Mouse (Mus musculus): ENCODE data around the gene Acp2.

Acp2 gene

DNA sequence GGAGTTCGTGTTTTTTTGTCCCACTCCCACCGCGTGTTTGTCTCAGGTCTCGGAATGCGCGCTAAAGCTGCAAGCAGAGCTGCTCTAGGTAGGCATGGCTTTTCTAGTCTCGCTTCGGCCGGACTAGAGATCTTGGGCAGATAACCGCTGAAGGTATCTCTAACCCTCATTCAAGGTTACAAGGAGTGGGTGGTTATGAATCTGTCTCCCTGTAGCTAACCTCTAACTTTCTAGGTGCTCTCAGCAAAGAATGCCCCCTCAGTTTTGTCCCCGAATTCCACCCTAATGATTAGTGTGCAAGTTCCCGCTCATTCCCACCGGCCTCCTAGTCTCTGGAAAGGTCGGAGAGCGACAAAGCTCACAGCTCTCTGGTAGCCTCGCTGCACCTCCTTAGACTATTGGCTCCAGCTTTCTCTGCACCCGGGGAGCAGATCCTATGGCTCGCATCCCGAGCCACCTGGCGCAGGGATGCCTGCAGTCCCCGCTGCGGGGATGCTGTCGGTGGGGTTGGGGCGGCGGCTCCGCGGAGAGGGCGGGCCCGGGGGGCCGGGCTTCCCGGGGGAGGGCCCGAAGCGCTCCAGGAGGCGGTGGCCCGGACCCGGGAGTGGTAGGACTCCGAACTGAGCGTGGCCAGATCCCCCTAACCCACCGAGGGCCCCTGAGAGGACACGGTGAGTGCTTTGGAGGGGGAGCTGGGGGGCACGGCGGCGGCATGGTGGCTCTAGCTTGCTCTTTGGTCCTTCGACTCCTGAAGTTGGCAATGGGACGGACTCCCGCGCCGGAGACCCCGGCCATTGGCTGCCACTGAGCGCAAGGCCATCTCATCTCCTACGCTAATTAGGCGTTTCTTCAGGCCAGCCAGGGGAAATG lies 53.8 kb downstream of the Acp2 start:
- no peak for DNase-seq (ENCODE audit: low spot score in 2 of 2)

DNA sequence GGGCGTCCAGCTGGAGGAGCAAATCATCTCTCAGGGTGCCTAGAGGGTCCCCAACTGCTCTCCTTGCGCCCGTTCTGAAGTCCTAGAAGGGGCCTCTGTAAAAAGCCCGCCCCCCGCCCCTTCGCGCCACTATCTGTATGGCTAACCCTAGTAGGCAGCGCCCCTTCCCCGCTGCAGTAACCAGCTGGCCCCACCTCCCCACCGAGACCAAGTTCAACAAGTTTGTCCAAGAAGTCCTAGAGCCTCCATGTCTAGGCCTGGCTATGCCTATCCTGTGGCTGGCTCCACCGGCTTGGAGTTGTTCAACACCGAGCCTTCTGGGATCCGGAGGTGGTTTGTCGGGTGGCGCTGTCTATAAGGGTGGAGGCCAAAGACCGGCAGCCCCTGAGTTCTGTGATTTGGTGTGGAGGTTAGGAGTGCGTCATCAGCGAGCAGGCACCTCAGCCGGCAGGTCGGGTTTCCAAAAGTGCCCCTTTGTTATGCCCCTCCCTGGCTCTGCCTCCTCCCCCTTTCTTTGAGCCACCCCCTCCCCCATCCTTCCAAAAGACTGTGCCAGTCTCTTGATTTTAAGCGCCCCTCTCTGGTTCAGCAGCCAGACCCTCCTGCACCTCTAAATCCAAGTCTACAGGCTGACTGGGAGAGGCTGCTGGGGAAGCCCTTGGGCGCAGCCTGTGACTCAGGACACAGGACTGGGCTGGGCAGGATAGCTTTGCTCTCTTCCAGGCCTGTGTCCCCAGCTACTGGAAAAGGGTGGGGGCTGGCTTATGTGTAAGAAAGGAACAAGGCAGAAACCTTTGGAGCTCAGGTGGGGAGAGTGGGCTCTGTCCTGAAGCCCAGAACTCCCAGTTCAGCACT lies 54.7 kb downstream of the Acp2 start:
- no peak for DNase-seq (ENCODE audit: low spot score in 2 of 2)

DNA sequence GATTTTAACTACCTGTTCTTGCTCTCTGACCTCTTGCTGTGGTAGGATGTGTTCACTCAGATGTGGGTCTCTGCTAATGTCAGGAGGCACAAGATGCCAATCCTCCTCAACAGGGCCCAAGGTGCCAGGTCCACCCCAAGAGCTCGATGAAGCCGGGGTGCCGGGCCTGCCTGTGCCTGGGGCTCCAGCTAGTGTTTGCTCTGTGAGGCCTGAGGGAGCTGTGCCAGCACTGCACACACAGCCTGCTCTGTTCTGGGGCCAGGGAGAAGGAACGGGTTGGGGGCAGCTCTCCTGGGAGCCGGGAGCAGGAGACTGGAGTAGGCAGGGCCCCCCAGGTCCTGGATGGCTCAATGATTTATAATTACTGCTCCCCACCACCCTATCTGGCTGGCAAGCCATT lies 55.4 kb downstream of the Acp2 start:
- no peak for DNase-seq (ENCODE audit: low spot score in 2 of 2)

DNA sequence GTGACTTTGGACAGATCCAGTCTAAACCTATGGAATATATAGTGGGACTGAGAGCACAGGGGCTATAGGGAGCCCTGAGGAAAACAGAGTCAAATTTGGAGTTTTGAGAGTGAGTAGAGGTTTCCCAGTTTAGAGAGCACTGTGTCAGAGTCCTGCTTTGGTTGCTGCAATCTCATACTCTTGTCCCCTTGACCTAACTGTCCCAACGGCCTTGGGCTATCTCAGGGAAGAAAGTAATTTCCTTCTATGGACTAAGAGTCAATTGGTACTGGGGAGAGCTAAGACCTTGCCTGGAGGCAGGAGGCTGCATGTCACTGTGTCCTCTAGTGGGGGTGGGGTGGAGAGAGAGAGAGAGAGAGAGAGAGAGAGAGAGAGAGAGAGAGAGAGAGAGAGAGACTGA lies 56.1 kb downstream of the Acp2 start:
- no peak for DNase-seq (ENCODE audit: low spot score in 2 of 2)

DNA sequence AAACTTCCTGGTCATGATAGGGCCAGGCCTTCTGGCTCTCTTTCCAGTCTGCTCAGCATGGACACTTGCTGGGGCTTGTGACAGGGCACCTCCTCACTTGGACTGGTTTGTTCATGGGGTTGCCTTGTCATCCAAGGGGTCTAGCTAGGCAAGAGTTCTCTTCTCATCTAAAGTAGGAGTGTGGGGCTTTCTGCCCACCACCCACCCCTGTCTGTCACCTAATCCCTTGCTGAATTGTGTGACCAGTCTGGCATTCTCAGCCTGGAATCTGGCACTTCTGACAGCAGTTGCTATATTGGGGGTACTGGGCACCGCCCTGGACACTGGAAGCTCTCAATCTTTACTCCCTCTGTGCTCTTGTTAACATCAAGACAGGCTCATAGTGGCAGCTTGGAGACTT lies 56.8 kb downstream of the Acp2 start:
- DNase-seq (ENCODE audit: low spot score in 2 of 2) = no peak
